Mouse (Mus musculus): Measurements from ENCODE around the gene Sdf4.

The Sdf4 gene

DNA sequence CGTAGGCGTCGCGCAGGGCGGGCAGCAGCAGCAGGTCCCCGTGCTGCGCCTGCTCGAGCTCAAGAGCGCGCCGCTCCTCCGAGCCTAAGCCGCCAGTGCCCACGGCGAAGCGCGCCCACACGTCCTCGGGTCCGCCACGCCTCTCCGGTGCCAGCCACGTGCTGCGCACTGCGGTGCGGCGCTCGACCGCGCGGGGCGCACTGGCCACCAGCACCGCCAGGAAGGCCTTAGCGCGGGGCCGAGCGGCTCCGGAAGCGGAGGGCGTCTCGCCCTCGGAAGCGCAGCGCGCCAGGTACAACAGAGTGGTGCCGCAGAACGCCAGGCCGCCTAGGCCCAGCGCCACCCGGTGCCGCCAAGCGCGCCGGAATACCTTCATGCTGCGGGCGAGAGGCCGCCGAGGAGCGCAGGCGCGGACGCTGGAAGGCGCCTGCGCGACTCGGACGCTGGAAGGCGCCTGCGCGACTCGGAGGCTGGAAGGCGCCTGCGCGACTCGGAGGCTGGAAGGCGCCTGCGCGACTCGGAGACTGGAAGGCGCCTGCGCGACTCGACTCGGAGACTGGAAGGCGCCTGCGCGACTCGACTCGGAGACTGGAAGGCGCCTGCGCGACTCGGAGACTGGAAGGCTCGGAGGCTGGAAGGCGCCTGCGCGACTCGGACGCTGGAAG is at the start of gene Sdf4, which contains the start of gene B3galt6:
Gene Sdf4 (plus strand): TSS at position 632 of the 665 bp plus-strand sequence.
Gene B3galt6 (minus strand): TSS at position 409 of the 665 bp plus-strand sequence.
- H3K27me3 ChIP-seq (ENCODE audit: insufficient read depth, low read length), result no peaks in the 10 kb centered on the region
- H3K4me3 ChIP-seq (replicated peaks; ENCODE audit: low read length), result peak within 1 kb of the TSS; percentile 97
- TF ChIP-seq NANOG (IDR thresholded peaks at IDR 0.05; ENCODE audit: borderline replicate concordance, low read length) (no peak), CTCF (conservative IDR thresholded peaks at IDR 0.05; ENCODE audit: low read length) (no peak), POU5F1 (IDR thresholded peaks at IDR 0.05; ENCODE audit: borderline replicate concordance, low read length) (no peak)
- H3K36me3 ChIP-seq (ENCODE audit: insufficient read depth, low read length), result peaks cover 53% of the 10 kb centered on the region
- H3K9me3 ChIP-seq (ENCODE audit: low read length), result no peaks in the 10 kb centered on the region
- peaks cover 57% of the 10 kb centered on the region for H3K4me1 ChIP-seq (replicated peaks; ENCODE audit: low read depth, low read length)

- Histone ChIP-seq H3K36me3 (ENCODE audit: insufficient read depth, low read length) (peaks cover 22% of the 10 kb centered on the region), H3K9me3 (ENCODE audit: low read length) (no peaks in the 10 kb centered on the region), H3K4me3 (replicated peaks; ENCODE audit: low read length) (peak overlapping the region; percentile 96), H3K4me1 (replicated peaks; ENCODE audit: low read depth, low read length) (peaks cover 39% of the 10 kb centered on the region), H3K27me3 (ENCODE audit: insufficient read depth, low read length) (no peaks in the 10 kb centered on the region)
- TF ChIP-seq POU5F1 (IDR thresholded peaks at IDR 0.05; ENCODE audit: borderline replicate concordance, low read length), result no peak
- TF ChIP-seq CTCF (conservative IDR thresholded peaks at IDR 0.05; ENCODE audit: low read length), result no peak
- no peak for TF ChIP-seq NANOG (IDR thresholded peaks at IDR 0.05; ENCODE audit: borderline replicate concordance, low read length)
Observed at GRCm38 (mm10) chr4:155943049-155943452, 49.6 kb upstream of the Sdf4 start.

GRCm38 (mm10) chr4:155943534-155944249 is 49.0 kb upstream of the Sdf4 start, which contains the start of gene Ube2j2:
Gene Ube2j2, plus strand, starts transcription at chr4:155943831.
- H3K4me3 ChIP-seq (replicated peaks; ENCODE audit: low read length), result peak within 1 kb of the TSS; percentile 96
- H3K36me3 ChIP-seq (ENCODE audit: insufficient read depth, low read length), result peaks cover 29% of the 10 kb centered on the region
- H3K4me1 ChIP-seq (replicated peaks; ENCODE audit: low read depth, low read length), result peaks cover 46% of the 10 kb centered on the region
- H3K27me3 ChIP-seq (ENCODE audit: insufficient read depth, low read length), result no peaks in the 10 kb centered on the region
- no peaks in the 10 kb centered on the region for H3K9me3 ChIP-seq (ENCODE audit: low read length)
- TF ChIP-seq NANOG (IDR thresholded peaks at IDR 0.05; ENCODE audit: borderline replicate concordance, low read length), result no peak
- no peak for TF ChIP-seq CTCF (conservative IDR thresholded peaks at IDR 0.05; ENCODE audit: low read length)
- TF ChIP-seq POU5F1 (IDR thresholded peaks at IDR 0.05; ENCODE audit: borderline replicate concordance, low read length), result no peak

- no peak for TF ChIP-seq NANOG (IDR thresholded peaks at IDR 0.05; ENCODE audit: borderline replicate concordance, low read length)
- TF ChIP-seq POU5F1 (IDR thresholded peaks at IDR 0.05; ENCODE audit: borderline replicate concordance, low read length), result no peak
- no peak for TF ChIP-seq CTCF (conservative IDR thresholded peaks at IDR 0.05; ENCODE audit: low read length)
- peaks cover 46% of the 10 kb centered on the region for H3K4me1 ChIP-seq (replicated peaks; ENCODE audit: low read depth, low read length)
- peak overlapping the region; percentile 96 for H3K4me3 ChIP-seq (replicated peaks; ENCODE audit: low read length)
- peaks cover 34% of the 10 kb centered on the region for H3K36me3 ChIP-seq (ENCODE audit: insufficient read depth, low read length)
- no peaks in the 10 kb centered on the region for H3K27me3 ChIP-seq (ENCODE audit: insufficient read depth, low read length)
- no peaks in the 10 kb centered on the region for H3K9me3 ChIP-seq (ENCODE audit: low read length)
Observed at GRCm38 (mm10) chr4:155944271-155944670, 48.4 kb upstream of the Sdf4 start.

DNA sequence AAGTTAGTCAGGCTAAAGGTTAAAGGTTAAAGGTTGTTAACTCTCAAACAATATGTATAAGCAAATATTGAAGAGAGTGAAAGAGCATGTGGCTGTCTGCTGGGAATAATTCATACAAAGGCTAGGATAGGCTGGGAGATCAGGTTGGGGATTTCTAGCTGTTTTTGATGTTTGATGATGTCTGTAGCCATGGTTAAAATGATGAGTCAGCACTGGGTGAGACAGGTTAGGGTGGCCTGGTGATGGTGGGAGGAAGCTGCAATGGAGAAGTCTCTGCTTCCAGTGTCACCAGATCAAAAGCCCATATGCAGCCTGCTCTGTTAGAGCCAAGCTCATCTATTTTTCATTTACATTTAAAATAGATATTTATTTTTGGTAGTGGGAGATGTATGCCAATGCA is 45.6 kb upstream of the Sdf4 start:
- Histone ChIP-seq H3K4me3 (replicated peaks; ENCODE audit: low read length) (no peak overlapping the region), H3K36me3 (ENCODE audit: insufficient read depth, low read length) (peaks cover 63% of the 10 kb centered on the region)
- TF ChIP-seq CTCF (conservative IDR thresholded peaks at IDR 0.05; ENCODE audit: low read length), result no peak
- no peak for TF ChIP-seq NANOG (IDR thresholded peaks at IDR 0.05; ENCODE audit: borderline replicate concordance, low read length)
- TF ChIP-seq POU5F1 (IDR thresholded peaks at IDR 0.05; ENCODE audit: borderline replicate concordance, low read length), result no peak

GRCm38 (mm10) chr4:155955491-155955890 is 37.2 kb upstream of the Sdf4 start:
- H3K27me3 ChIP-seq (ENCODE audit: insufficient read depth, low read length), result no peaks in the 10 kb centered on the region
- no peaks in the 10 kb centered on the region for H3K9me3 ChIP-seq (ENCODE audit: low read length)
- no peak overlapping the region for H3K4me3 ChIP-seq (replicated peaks; ENCODE audit: low read length)
- peaks cover 21% of the 10 kb centered on the region for H3K4me1 ChIP-seq (replicated peaks; ENCODE audit: low read depth, low read length)
- TF ChIP-seq NANOG (IDR thresholded peaks at IDR 0.05; ENCODE audit: borderline replicate concordance, low read length), result no peak
- no peak for TF ChIP-seq POU5F1 (IDR thresholded peaks at IDR 0.05; ENCODE audit: borderline replicate concordance, low read length)
- TF ChIP-seq CTCF (conservative IDR thresholded peaks at IDR 0.05; ENCODE audit: low read length), result no peak
- H3K36me3 ChIP-seq (ENCODE audit: insufficient read depth, low read length), result peaks cover 80% of the 10 kb centered on the region

More for the DNA sequence above, 45.6 kb upstream of the Sdf4 start:
- Histone ChIP-seq H3K4me1 (replicated peaks; ENCODE audit: low read depth, low read length) (peaks cover 57% of the 10 kb centered on the region), H3K27me3 (ENCODE audit: insufficient read depth, low read length) (no peaks in the 10 kb centered on the region), H3K9me3 (ENCODE audit: low read length) (no peaks in the 10 kb centered on the region)

- Histone ChIP-seq H3K27me3 (ENCODE audit: insufficient read depth, low read length) (no peaks in the 10 kb centered on the region), H3K36me3 (ENCODE audit: insufficient read depth, low read length) (peaks cover 62% of the 10 kb centered on the region), H3K4me1 (replicated peaks; ENCODE audit: low read depth, low read length) (peaks cover 38% of the 10 kb centered on the region), H3K9me3 (ENCODE audit: low read length) (no peaks in the 10 kb centered on the region), H3K4me3 (replicated peaks; ENCODE audit: low read length) (no peak overlapping the region)
- no peak for TF ChIP-seq POU5F1 (IDR thresholded peaks at IDR 0.05; ENCODE audit: borderline replicate concordance, low read length)
- TF ChIP-seq NANOG (IDR thresholded peaks at IDR 0.05; ENCODE audit: borderline replicate concordance, low read length), result no peak
- peak; percentile 42 for TF ChIP-seq CTCF (conservative IDR thresholded peaks at IDR 0.05; ENCODE audit: low read length)
Observed at GRCm38 (mm10) chr4:155959275-155959674, 33.4 kb upstream of the Sdf4 start.

DNA sequence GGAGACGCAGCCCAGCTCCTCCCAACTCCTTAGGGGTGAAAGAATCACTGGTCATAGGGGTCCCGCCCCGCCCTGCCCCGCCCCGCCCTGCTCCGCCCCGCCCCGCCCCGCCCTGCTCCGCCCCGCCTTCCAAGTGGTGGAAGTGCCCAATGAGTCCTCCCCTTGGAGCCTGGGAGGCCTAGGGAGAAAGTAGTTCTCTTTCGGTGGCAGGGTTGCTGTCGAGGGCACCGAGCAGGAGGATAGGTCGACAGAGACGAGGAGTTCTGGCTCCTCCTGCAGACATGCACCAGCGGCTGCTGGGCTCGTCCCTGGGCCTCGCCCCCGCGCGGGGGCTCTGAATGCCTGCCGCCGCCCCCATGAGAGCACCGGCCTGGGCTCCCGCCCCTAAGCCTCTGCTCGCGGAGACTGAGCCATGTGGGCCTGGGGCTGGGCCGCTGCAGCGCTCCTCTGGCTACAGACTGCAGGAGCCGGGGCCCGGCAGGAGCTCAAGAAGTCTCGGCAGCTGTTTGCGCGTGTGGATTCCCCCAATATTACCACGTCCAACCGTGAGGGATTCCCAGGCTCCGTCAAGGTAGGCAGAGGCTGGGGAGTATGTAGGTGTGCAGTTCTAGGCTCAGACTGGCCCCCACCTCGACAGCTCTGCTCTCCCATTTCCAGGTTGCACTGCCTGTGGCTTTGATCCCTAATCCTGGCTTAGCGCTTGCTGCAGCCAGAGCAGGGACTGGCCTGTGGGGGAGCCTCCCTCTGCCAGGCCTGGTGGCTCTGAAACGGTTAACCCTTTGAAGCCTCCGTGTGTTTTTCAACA is 30.3 kb upstream of the Sdf4 start, which contains the start of gene C1qtnf12:
Gene C1qtnf12 (plus strand): TSS at position 152 of the 805 bp plus-strand sequence.
- Histone ChIP-seq H3K9me3 (ENCODE audit: low read length) (no peaks in the 10 kb centered on the region), H3K27me3 (ENCODE audit: insufficient read depth, low read length) (no peaks in the 10 kb centered on the region)
- TF ChIP-seq CTCF (conservative IDR thresholded peaks at IDR 0.05; ENCODE audit: low read length) (no peak), NANOG (IDR thresholded peaks at IDR 0.05; ENCODE audit: borderline replicate concordance, low read length) (no peak), POU5F1 (IDR thresholded peaks at IDR 0.05; ENCODE audit: borderline replicate concordance, low read length) (no peak)

More for the DNA sequence above, 30.3 kb upstream of the Sdf4 start, which contains the start of gene C1qtnf12:
- Histone ChIP-seq H3K36me3 (ENCODE audit: insufficient read depth, low read length) (peaks cover 63% of the 10 kb centered on the region), H3K4me1 (replicated peaks; ENCODE audit: low read depth, low read length) (peaks cover 30% of the 10 kb centered on the region), H3K4me3 (replicated peaks; ENCODE audit: low read length) (peak within 1 kb of the TSS; percentile 72)

Data from E14TG2a.4 (cell line).